Comparison of ENCODE assay signal across 8 mouse cellular contexts in the genomic region with DNA sequence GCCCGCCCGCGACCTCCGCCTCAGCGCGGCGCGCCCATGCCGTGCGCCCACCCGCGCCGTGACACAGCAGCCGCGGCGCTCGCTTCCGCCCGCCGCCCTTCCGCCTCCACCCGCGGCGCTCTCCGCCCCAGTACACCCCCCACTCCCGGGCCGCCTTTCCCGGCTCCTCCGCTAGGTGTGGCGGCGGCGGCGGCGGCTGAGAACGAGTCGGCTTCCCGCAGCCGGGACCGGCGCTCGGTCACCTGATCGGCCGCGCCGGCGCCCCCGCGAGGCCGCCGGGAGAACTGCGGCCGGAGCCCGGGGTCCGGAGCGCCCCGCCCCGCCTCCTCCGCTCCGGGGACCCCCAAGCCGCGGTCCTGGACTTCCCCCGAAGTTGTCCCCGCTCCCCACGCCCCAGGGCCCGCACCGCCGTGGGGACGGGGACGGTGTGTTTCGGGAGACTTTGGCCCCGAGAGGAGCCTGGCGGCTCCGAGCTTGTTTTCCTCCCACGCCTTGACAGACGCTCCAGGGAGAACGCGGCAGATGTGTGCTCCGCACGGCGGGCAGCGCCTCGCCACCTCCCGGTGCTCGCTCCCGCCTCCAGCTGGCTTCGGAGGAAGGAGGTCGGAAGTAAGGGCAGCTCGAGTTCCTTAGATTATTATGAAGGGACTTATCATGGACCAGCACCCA. TPM values are rescaled to one million over a fixed set of nuclear protein-coding genes. Genes with fewer than 3 reads are reported as not detected.
DNase-seq lines count a peak whose midpoint lies in the region; ATAC-seq and TF ChIP-seq lines count a peak whose summit lies in the region.

Nckap1 (minus strand) TSS at position 338 of the 669 bp plus-strand sequence.

- H3K4me1 ChIP-seq in hindbrain, embryonic 12.5 days, result peaks cover 11% of the 10 kb centered on the region

- no peaks in the 10 kb centered on the region for H3K27me3 ChIP-seq in Patski
- no peaks in the 10 kb centered on the region for H3K27me3 ChIP-seq in hindbrain, embryonic 12.5 days

- under 1% methylated on average over 65 of the region's 88 CpGs for WGBS in hindbrain, embryonic 12.5 days

- H3K9me3 ChIP-seq in hindbrain, embryonic 12.5 days (replicated peaks), result no peaks in the 10 kb centered on the region

- peak within 1 kb of the TSS; percentile 99 for H3K27ac ChIP-seq in hindbrain, embryonic 12.5 days

- H3K9ac ChIP-seq in hindbrain, embryonic 12.5 days, result peak within 1 kb of the TSS; percentile 96

- TF ChIP-seq CTCF in Patski (IDR thresholded peaks at IDR 0.05), result peak; percentile 99

- peak; percentile 97 for ATAC-seq in Patski
- peak; percentile 96 for ATAC-seq in hindbrain, embryonic 12.5 days (ENCODE audit: low FRiP score)

- in situ Hi-C loops in Patski (cut with MboI; ENCODE audit: low pct_unique_long_range_greater_than_20kb), result no loop called here

- POLR2A ChIA-PET in Patski (lab: Charles Lee), result no interaction called here

- peak within 1 kb of the TSS; percentile 69 for H3K4me2 ChIP-seq in hindbrain, embryonic 12.5 days (replicated peaks)

- no peaks in the 10 kb centered on the region for H3K36me3 ChIP-seq in hindbrain, embryonic 12.5 days

- H3K4me3 ChIP-seq in hindbrain, embryonic 12.5 days, result peak within 1 kb of the TSS; percentile 93

- CTCF ChIA-PET in Patski (lab: Charles Lee), result interaction anchor here (0.7 to 1.4 kb wide), 5 partner anchors 10 to 34 kb away, joined by 3 to 5 read pairs (median 4); no protein-coding TSS in a partner anchor

- DNase-seq in Patski (ENCODE audit: low read depth, low spot score), result no peak
- DNase-seq in cerebellum, postnatal 14 days, result peak; percentile 95 to 96
- peak; percentile 74 to 80 for DNase-seq in frontal cortex, postnatal 14 days (ENCODE audit: low spot score in 2 of 2)
- DNase-seq in layer of hippocampus, postnatal 14 days (ENCODE audit: low spot score in 2 of 2), result peak; percentile 88 to 92
- peak; percentile 93 for DNase-seq in lung, postnatal 10 days
- peak; percentile 88 for DNase-seq in retina, embryonic 14.5 days (ENCODE audit: low spot score)
- DNase-seq in thymus, postnatal 4 days, result peak; percentile 92

RNA-seq across cellular contexts. Expression of gene Nckap1, which starts in this region (rescaled TPM):
- polyA plus RNA-seq in Patski (2021), result 174 TPM
- 109 TPM in 2 replicates for polyA plus RNA-seq in hindbrain, embryonic 12.5 days (2016; fragmentation: Nextera tagmentation; extraction: Ambion mirVana)
- 100 to 1,000 TPM; 474 to 483 TPM for total RNA-seq in layer of hippocampus, postnatal 14 days (2021)
